Mouse (Mus musculus) hindbrain, embryonic 12.5 days (tissue): ENCODE results near the gene Igdcc4. TPM values are rescaled to one million over a fixed set of nuclear protein-coding genes. Genes with fewer than 3 reads are reported as not detected.

Experiments
- ATAC-seq: fragments of 200-750 bp; cut with Nextera tagmentation; 2 replicates; pipeline ENCODE4 v1.8.0; 2017; ENCODE audit warnings: moderate TSS enrichment; ENCODE audit not compliant: low FRiP score
- H3K27ac ChIP-seq: fragments of 300-500 bp; sonication (generic); 2 replicates; pipeline ENCODE4 v1.5.1; 2016; ENCODE audit warnings: mild to moderate bottlenecking
- H3K27me3 ChIP-seq: fragments of 300-500 bp; sonication (generic); 2 replicates; pipeline ENCODE4 v1.6.1; 2016; ENCODE audit warnings: mild to moderate bottlenecking
- H3K36me3 ChIP-seq: fragments of 300-500 bp; sonication (generic); 2 replicates; pipeline ENCODE4 v1.6.1; 2016; ENCODE audit warnings: mild to moderate bottlenecking
- H3K4me1 ChIP-seq: fragments of 300-500 bp; sonication (generic); 2 replicates; pipeline ENCODE4 v1.6.1; 2016
- H3K4me2 ChIP-seq: fragments of 300-500 bp; sonication (generic); replicated peaks from 2 replicates; pipeline ENCODE4 v1.6.1; 2016; ENCODE audit warnings: mild to moderate bottlenecking
- H3K4me3 ChIP-seq: fragments of 300-500 bp; sonication (generic); 2 replicates; pipeline ENCODE4 v1.5.1; 2016; ENCODE audit warnings: mild to moderate bottlenecking
- H3K9ac ChIP-seq: fragments of 300-500 bp; sonication (generic); 2 replicates; pipeline ENCODE4 v1.6.1; 2016; ENCODE audit warnings: mild to moderate bottlenecking, moderate library complexity
- H3K9me3 ChIP-seq: fragments of 300-500 bp; sonication (generic); replicated peaks from 2 replicates; pipeline ENCODE4 v1.6.1; 2016; ENCODE audit warnings: mild to moderate bottlenecking
- WGBS: fragments of 180-500 bp; shearing (Covaris S2); methylation state at CpG from one replicate; pipeline ENCODE4 v1.1.7; 2016; 5-methylcytosine and 5-hydroxymethylcytosine counted together
- polyA plus RNA-seq: library from polyadenylated mRNA; unstranded; fragments of >200 nt; fragmentation: Nextera tagmentation; extraction: Ambion mirVana; gene quantifications from 2 replicates; pipeline ENCODE4 v1.2.1, GENCODE M21; 2016

The Igdcc4 gene
- polyA plus RNA-seq, 1 experiment from 2014 or later: 14.5 TPM

DNA sequence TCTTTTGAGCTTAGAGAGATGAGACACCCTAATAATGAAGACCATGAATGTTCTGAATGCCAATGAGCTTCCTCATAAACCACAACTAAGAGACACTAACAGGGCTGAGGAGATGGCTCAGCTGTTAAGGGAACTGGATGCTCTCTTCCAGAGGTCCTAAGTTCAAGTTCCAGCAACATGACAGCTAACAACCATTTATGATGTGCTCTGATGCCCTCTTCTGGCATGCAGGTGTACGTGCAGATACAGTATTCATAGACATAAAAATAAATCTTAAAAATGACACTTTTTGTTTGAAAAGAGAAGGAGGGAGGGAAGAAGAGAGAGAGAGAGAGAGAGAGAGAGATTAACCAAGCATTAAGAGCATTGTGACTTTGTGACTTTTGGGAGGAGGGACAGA lies 63.6 kb downstream of the Igdcc4 start:
- no peak overlapping the region for H3K27ac ChIP-seq
- H3K36me3 ChIP-seq: peaks cover 3% of the 10 kb centered on the region; the same call in 1 of the 2 replicates
- no peak overlapping the region for H3K4me3 ChIP-seq
- H3K4me2 ChIP-seq: no peak overlapping the region
- 21% methylated on average over 1 of the region's 1 CpGs for WGBS
- ATAC-seq: no peak
- no peaks in the 10 kb centered on the region for H3K27me3 ChIP-seq
- H3K4me1 ChIP-seq: peaks cover 81% of the 10 kb centered on the region
- H3K9ac ChIP-seq: no peak overlapping the region
- H3K9me3 ChIP-seq: no peaks in the 10 kb centered on the region

GRCm38 (mm10) chr9:65166386-65166785 lies 65.1 kb downstream of the Igdcc4 start:
- 67% methylated on average over 9 of the region's 9 CpGs for WGBS
- Histone ChIP-seq H3K4me1 (peaks cover 66% of the 10 kb centered on the region), H3K36me3 (peaks cover 3% of the 10 kb centered on the region; the same call in 1 of the 2 replicates)

DNA sequence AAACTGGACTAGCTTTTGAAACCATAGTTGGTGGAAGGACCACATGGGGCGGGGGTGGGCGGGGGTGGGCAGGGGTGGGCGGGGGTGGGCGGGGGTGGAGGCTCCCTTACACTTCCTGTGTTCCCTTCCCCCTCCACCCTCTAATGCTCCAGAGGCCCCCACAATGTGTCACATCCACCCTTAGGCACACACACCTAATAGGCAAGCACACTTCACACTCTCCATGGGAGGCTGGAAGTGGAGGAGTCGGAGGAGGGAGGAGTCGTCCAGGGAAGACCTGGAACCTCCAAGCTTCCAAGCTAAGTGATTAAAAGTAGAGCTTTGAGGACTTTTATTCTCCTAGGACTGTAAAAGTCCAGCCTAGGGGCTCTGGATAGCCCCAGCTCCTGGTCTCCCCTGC lies 67.2 kb downstream of the Igdcc4 start:
- H3K27me3 ChIP-seq: no peaks in the 10 kb centered on the region
- no peaks in the 10 kb centered on the region for H3K9me3 ChIP-seq
- peak overlapping the region; percentile 52 for H3K27ac ChIP-seq
- no peak overlapping the region for H3K9ac ChIP-seq
- H3K4me3 ChIP-seq: no peak overlapping the region
- H3K36me3 ChIP-seq: peaks cover 3% of the 10 kb centered on the region; the same call in 1 of the 2 replicates
- H3K4me2 ChIP-seq: no peak overlapping the region
- ATAC-seq: no peak
- peaks cover 47% of the 10 kb centered on the region for H3K4me1 ChIP-seq
- 63% methylated on average over 6 of the region's 6 CpGs for WGBS

More at GRCm38 (mm10) chr9:65166386-65166785, 65.1 kb downstream of the Igdcc4 start:
- Histone ChIP-seq H3K9ac (no peak overlapping the region), H3K4me2 (no peak overlapping the region; the same call in 1 of the 2 replicates), H3K27ac (no peak overlapping the region), H3K9me3 (no peaks in the 10 kb centered on the region), H3K4me3 (no peak overlapping the region), H3K27me3 (no peaks in the 10 kb centered on the region)
- no peak for ATAC-seq

DNA sequence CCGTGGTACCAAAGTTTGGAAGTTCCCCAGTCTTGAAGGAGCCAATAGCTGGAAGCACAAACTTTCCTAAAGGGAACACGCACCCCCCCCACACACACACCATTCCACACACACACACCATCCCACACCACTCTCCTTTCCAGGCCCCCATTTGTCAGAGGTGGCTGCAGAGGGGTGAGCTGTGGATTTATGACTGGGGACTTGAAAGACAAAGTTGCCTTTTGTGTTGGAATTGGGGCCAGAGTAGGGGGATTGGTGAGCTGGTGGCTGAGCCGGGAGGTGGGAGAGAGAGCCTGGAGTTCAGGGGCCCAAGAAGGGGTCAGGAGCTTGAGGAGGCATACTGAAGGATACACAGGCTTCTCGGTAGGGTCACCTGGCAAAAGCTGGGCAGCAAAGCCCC lies 67.7 kb downstream of the Igdcc4 start:
- Histone ChIP-seq H3K4me2 (no peak overlapping the region), H3K9me3 (no peaks in the 10 kb centered on the region), H3K9ac (no peak overlapping the region), H3K27ac (peak overlapping the region; percentile 52), H3K36me3 (peaks cover 3% of the 10 kb centered on the region; the same call in 1 of the 2 replicates), H3K4me3 (no peak overlapping the region), H3K4me1 (peaks cover 43% of the 10 kb centered on the region), H3K27me3 (no peaks in the 10 kb centered on the region)
- WGBS: 43% methylated on average over 4 of the region's 4 CpGs
- ATAC-seq: no peak

DNA sequence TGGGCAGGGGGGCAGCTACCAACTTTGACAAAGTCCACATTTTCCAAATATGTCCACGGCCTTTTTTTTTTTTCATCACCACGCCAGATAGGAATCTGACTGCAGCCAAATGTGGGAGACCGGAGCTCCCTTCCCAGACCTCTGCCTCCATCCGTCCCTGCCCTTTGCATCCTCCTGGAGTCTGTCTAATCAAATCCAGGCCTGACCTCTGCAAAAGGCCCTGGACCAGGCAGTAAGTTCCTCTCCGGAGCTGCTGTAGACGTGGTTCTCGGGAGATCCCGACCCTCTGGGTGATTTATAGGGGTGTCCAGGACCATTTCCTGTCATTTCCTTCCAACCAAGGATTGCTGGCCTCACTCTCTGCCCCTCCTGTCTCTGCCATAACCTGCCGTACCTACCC lies 71.4 kb downstream of the Igdcc4 start:
- H3K4me1 ChIP-seq: peaks cover 49% of the 10 kb centered on the region
- 59% methylated on average over 9 of the region's 9 CpGs for WGBS
- no peak overlapping the region for H3K4me2 ChIP-seq
- no peaks in the 10 kb centered on the region for H3K9me3 ChIP-seq
- no peak overlapping the region for H3K4me3 ChIP-seq
- H3K27ac ChIP-seq: no peak overlapping the region
- H3K27me3 ChIP-seq: no peaks in the 10 kb centered on the region
- H3K36me3 ChIP-seq: 0 out of 2 replicates have a peak, but pooled peaks cover 1% of the 10 kb centered on the region
- no peak overlapping the region for H3K9ac ChIP-seq
- no peak for ATAC-seq

- Histone ChIP-seq H3K4me3 (no peak overlapping the region), H3K4me1 (peaks cover 56% of the 10 kb centered on the region), H3K27me3 (no peaks in the 10 kb centered on the region), H3K36me3 (0 out of 2 replicates have a peak, but pooled peaks cover 2% of the 10 kb centered on the region), H3K4me2 (peak overlapping the region; percentile 25), H3K9me3 (no peaks in the 10 kb centered on the region), H3K27ac (peak overlapping the region; percentile 94), H3K9ac (peak overlapping the region; percentile 28)
- WGBS: 9% methylated on average over 5 of the region's 5 CpGs
- peak; percentile 41 for ATAC-seq
Observed at GRCm38 (mm10) chr9:65175234-65175938, 74.1 kb downstream of the Igdcc4 start.

- no peak overlapping the region for H3K4me3 ChIP-seq
- peaks cover 64% of the 10 kb centered on the region for H3K4me1 ChIP-seq
Observed at GRCm38 (mm10) chr9:65175939-65176871, 74.9 kb downstream of the Igdcc4 start.

GRCm38 (mm10) chr9:65177497-65177896 lies 76.2 kb downstream of the Igdcc4 start:
- Histone ChIP-seq H3K9ac (no peak overlapping the region; the same call in 1 of the 2 replicates), H3K4me2 (no peak overlapping the region), H3K4me3 (no peak overlapping the region), H3K27ac (peak overlapping the region; percentile 94), H3K27me3 (0 out of 2 replicates have a peak, but pooled peaks cover 2% of the 10 kb centered on the region), H3K9me3 (no peaks in the 10 kb centered on the region), H3K4me1 (peaks cover 77% of the 10 kb centered on the region), H3K36me3 (peaks cover 12% of the 10 kb centered on the region)
- no peak for ATAC-seq
- WGBS: 49% methylated on average over 3 of the region's 3 CpGs

More at GRCm38 (mm10) chr9:65175939-65176871, 74.9 kb downstream of the Igdcc4 start:
- Histone ChIP-seq H3K36me3 (0 out of 2 replicates have a peak, but pooled peaks cover 2% of the 10 kb centered on the region), H3K9me3 (no peaks in the 10 kb centered on the region), H3K4me2 (peak overlapping the region; percentile 25), H3K9ac (peak overlapping the region; percentile 28), H3K27ac (peak overlapping the region; percentile 94), H3K27me3 (no peaks in the 10 kb centered on the region)
- 13% methylated on average over 9 of the region's 9 CpGs for WGBS
- ATAC-seq: peak; percentile 73

DNA sequence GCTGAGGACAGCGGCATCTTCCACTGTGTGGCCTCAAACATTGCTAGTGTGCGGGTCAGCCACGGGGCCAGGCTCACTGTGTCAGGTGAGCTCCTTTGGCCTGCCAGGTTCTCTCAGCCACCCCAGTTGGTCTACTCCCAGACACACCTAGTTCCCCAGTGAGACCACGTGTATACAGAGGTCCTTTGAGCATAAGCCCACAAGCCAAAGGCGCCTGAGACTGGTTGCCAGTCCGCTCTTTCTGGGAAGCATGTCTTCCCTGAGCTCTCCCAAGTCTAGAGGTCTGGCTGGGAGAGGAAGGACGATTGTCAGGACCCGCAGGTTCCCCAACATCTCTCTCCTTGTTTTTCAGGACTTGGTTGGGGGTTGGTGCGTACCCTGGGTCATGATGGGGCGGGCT lies 76.6 kb downstream of the Igdcc4 start:
- Histone ChIP-seq H3K4me3 (no peak overlapping the region), H3K4me2 (peak overlapping the region; percentile 37; the same call in 1 of the 2 replicates), H3K9me3 (no peaks in the 10 kb centered on the region), H3K9ac (peak overlapping the region; percentile 46), H3K27ac (peak overlapping the region; percentile 94), H3K36me3 (peaks cover 16% of the 10 kb centered on the region), H3K27me3 (0 out of 2 replicates have a peak, but pooled peaks cover 2% of the 10 kb centered on the region), H3K4me1 (peaks cover 81% of the 10 kb centered on the region)
- ATAC-seq: no peak
- 28% methylated on average over 10 of the region's 10 CpGs for WGBS

DNA sequence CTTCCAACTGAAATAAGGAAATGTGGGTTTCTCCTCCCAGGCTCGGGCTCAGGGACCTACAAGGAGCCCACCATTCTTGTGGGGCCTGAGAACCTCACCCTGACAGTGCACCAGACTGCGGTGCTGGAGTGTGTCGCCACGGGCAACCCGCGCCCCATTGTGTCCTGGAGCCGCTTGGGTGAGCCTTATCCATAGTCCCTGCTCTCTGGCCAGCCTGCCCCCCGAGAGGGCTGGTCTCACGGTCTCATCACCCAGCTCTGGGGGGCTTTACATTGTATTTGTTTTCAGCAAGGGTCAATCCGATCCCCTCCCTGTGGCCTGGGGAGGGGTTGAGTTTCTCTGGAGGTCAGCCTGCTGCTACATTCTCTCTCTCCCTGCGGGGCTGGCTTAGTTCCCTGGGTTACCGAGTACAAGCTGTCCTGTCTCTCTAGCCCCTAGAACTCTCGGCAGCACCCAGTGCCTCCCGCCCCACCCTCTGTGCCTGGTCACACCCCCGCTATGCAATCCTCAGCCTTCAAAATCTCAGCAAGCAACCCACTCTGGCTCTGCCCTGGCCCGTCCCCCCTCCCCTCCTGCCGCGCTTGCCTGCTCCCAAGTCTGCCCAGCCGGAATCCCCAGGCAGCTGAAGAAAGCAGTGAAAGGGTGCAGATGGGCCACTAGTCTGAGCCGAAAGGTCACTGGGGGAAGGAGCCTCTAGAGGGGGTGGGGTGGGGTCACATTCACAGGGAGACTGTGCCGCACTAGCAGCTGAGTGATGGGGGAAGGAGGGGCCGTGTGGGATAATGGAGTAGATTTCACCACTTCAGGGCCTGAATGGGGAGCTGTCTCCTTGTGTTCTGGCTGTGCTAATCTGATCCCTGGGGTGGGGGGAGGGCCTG lies 77.3 kb downstream of the Igdcc4 start:
- H3K9ac ChIP-seq: peak overlapping the region; percentile 46
- H3K4me2 ChIP-seq: peak overlapping the region; percentile 37
- WGBS: 2% methylated on average over 22 of the region's 22 CpGs
- ATAC-seq: peak; percentile 66
- H3K27me3 ChIP-seq: 0 out of 2 replicates have a peak, but pooled peaks cover 2% of the 10 kb centered on the region
- H3K4me3 ChIP-seq: no peak overlapping the region
- H3K36me3 ChIP-seq: peaks cover 23% of the 10 kb centered on the region
- H3K4me1 ChIP-seq: peaks cover 82% of the 10 kb centered on the region
- peak overlapping the region; percentile 94 for H3K27ac ChIP-seq
- H3K9me3 ChIP-seq: no peaks in the 10 kb centered on the region

DNA sequence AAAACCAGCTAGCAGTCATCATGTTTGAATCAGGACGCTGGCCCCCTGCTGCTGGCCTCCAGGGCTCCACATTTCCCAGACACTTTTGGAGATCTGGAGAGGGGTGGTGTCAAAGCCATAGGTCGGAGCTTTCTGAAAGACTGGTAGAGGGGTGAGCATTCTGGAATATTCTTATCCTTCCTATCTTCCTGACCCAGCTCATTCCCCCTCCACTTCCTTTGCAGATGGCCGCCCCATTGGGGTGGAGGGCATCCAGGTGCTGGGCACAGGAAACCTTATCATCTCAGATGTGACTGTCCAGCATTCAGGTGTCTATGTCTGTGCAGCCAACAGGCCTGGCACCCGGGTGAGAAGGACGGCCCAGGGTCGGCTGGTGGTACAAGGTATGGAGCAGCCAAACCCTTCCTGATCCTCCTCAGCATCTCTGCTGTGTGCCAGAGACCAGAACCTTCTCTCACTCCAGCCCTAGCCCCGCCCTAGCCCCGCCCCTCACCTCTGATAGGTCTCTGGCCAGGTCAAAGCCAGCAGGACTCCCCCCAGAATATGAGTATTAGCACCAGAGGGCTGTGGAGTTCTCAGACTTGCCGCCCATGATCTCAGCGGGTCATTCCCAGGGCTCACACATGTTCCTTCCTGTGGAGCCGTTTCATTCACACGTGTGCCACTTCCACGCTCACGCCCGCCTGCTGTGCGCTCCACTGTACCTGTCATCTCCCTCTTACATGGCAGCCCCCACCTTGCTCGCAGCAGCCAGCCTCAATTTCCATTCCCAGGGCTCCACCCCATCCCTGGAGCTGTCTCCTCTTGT lies 78.7 kb downstream of the Igdcc4 start:
- ATAC-seq: no peak
- 25% methylated on average over 17 of the region's 17 CpGs for WGBS
- 0 out of 2 replicates have a peak, but pooled peaks cover 2% of the 10 kb centered on the region for H3K27me3 ChIP-seq

More for the DNA sequence above, 78.7 kb downstream of the Igdcc4 start:
- peaks cover 35% of the 10 kb centered on the region for H3K36me3 ChIP-seq
- no peak overlapping the region for H3K9ac ChIP-seq
- no peak overlapping the region for H3K4me3 ChIP-seq
- peak overlapping the region; percentile 94 for H3K27ac ChIP-seq
- H3K4me1 ChIP-seq: peaks cover 80% of the 10 kb centered on the region
- H3K4me2 ChIP-seq: peak overlapping the region; percentile 15; the same call in 1 of the 2 replicates
- H3K9me3 ChIP-seq: no peaks in the 10 kb centered on the region
